Mouse (Mus musculus): ENCODE measurements around the gene Nubpl.

Nubpl gene

GRCm38 (mm10) chr12:52247438-52247837 is 149.9 kb downstream of the Nubpl start:
- DNase-seq (ENCODE audit: low spot score), result no peak

- no peak for DNase-seq (ENCODE audit: low spot score)
Observed at GRCm38 (mm10) chr12:52248531-52248930, 151.0 kb downstream of the Nubpl start.

GRCm38 (mm10) chr12:52254089-52254488 is 156.6 kb downstream of the Nubpl start:
- DNase-seq (ENCODE audit: low spot score), result no peak

GRCm38 (mm10) chr12:52268131-52268530 is 170.6 kb downstream of the Nubpl start:
- no peak for DNase-seq (ENCODE audit: low spot score)

- no peak for DNase-seq (ENCODE audit: low spot score)
Observed at GRCm38 (mm10) chr12:52272828-52273227, 175.3 kb downstream of the Nubpl start.

GRCm38 (mm10) chr12:52276320-52276719 is 178.8 kb downstream of the Nubpl start:
- DNase-seq (ENCODE audit: low spot score), result no peak

- no peak for DNase-seq (ENCODE audit: low spot score)
Observed at GRCm38 (mm10) chr12:52281232-52281631, 183.7 kb downstream of the Nubpl start.

GRCm38 (mm10) chr12:52284471-52284870 is 186.9 kb downstream of the Nubpl start:
- no peak for DNase-seq (ENCODE audit: low spot score)

- DNase-seq (ENCODE audit: low spot score), result no peak
Observed at GRCm38 (mm10) chr12:52286802-52287201, 189.3 kb downstream of the Nubpl start.

GRCm38 (mm10) chr12:52288537-52288936 is 191.0 kb downstream of the Nubpl start:
- no peak for DNase-seq (ENCODE audit: low spot score)

GRCm38 (mm10) chr12:52288941-52289567 is 191.5 kb downstream of the Nubpl start:
- no peak for DNase-seq (ENCODE audit: low spot score)

GRCm38 (mm10) chr12:52289594-52289993 is 192.1 kb downstream of the Nubpl start:
- no peak for DNase-seq (ENCODE audit: low spot score)

- DNase-seq (ENCODE audit: low spot score), result no peak
Observed at GRCm38 (mm10) chr12:52293931-52294330, 196.4 kb downstream of the Nubpl start.

GRCm38 (mm10) chr12:52297988-52298387 is 200.5 kb downstream of the Nubpl start:
- no peak for DNase-seq (ENCODE audit: low spot score)

- no peak for DNase-seq (ENCODE audit: low spot score)
Observed at GRCm38 (mm10) chr12:52298683-52299082, 201.1 kb downstream of the Nubpl start.

- no peak for DNase-seq (ENCODE audit: low spot score)
Observed at GRCm38 (mm10) chr12:52302961-52303360, 205.4 kb downstream of the Nubpl start.

- DNase-seq (ENCODE audit: low spot score), result no peak
Observed at GRCm38 (mm10) chr12:52306348-52306747, 208.8 kb downstream of the Nubpl start.

GRCm38 (mm10) chr12:52307331-52307982 is 209.9 kb downstream of the Nubpl start:
- DNase-seq (ENCODE audit: low spot score), result no peak

GRCm38 (mm10) chr12:52308628-52309027 is 211.1 kb downstream of the Nubpl start:
- DNase-seq (ENCODE audit: low spot score), result no peak

GRCm38 (mm10) chr12:52314818-52315217 is 217.3 kb downstream of the Nubpl start:
- DNase-seq (ENCODE audit: low spot score), result no peak

GRCm38 (mm10) chr12:52317635-52318034 is 220.1 kb downstream of the Nubpl start:
- no peak for DNase-seq (ENCODE audit: low spot score)

GRCm38 (mm10) chr12:52318426-52318825 is 220.9 kb downstream of the Nubpl start:
- DNase-seq (ENCODE audit: low spot score), result no peak

- DNase-seq (ENCODE audit: low spot score), result no peak
Observed at GRCm38 (mm10) chr12:52319156-52319555, 221.6 kb downstream of the Nubpl start.

GRCm38 (mm10) chr12:52328488-52328887 is 231.0 kb downstream of the Nubpl start:
- DNase-seq (ENCODE audit: low spot score), result no peak

Data from spleen, adult 12 weeks (tissue).